Mouse (Mus musculus): ENCODE results near the gene Asl. TPM values are rescaled to one million over a fixed set of nuclear protein-coding genes. Genes with fewer than 3 reads are reported as not detected.
"Not testable (repeated sequence)": the region's sequence is repeated elsewhere in the genome, so short reads cannot be mapped to it uniquely, and the experiment has no call there.

Gene Asl
- polyA plus RNA-seq, 1 experiment from 2014 or later: 51.4 TPM

- H3K9me3 ChIP-seq: no peaks in the 10 kb centered on the region
- no peak overlapping the region for H3K9ac ChIP-seq
- H3K36me3 ChIP-seq: peaks cover 21% of the 10 kb centered on the region
- no peaks in the 10 kb centered on the region for H3K27me3 ChIP-seq (replicated peaks)
- ATAC-seq: no peak
- H3K4me3 ChIP-seq (replicated peaks): no peak overlapping the region
- H3K4me2 ChIP-seq (replicated peaks): no peak overlapping the region
- WGBS: 65% methylated on average over 7 of the region's 7 CpGs
- H3K4me1 ChIP-seq (replicated peaks): no peaks in the 10 kb centered on the region
- H3K27ac ChIP-seq: no peak overlapping the region
These were observed 15.2 kb upstream of the Asl start for GRCm38 (mm10) chr5:130044201-130044695.

- no peaks in the 10 kb centered on the region for H3K9me3 ChIP-seq
- no peak for ATAC-seq
- no peaks in the 10 kb centered on the region for H3K4me1 ChIP-seq (replicated peaks)
- peaks cover 21% of the 10 kb centered on the region for H3K36me3 ChIP-seq
- WGBS: 83% methylated on average over 3 of the region's 3 CpGs
- no peak overlapping the region for H3K27ac ChIP-seq
- no peak overlapping the region for H3K9ac ChIP-seq
- no peak overlapping the region for H3K4me2 ChIP-seq (replicated peaks)
- no peaks in the 10 kb centered on the region for H3K27me3 ChIP-seq (replicated peaks)
- H3K4me3 ChIP-seq (replicated peaks): no peak overlapping the region
These were observed 14.7 kb upstream of the Asl start for GRCm38 (mm10) chr5:130043741-130044140.

DNA sequence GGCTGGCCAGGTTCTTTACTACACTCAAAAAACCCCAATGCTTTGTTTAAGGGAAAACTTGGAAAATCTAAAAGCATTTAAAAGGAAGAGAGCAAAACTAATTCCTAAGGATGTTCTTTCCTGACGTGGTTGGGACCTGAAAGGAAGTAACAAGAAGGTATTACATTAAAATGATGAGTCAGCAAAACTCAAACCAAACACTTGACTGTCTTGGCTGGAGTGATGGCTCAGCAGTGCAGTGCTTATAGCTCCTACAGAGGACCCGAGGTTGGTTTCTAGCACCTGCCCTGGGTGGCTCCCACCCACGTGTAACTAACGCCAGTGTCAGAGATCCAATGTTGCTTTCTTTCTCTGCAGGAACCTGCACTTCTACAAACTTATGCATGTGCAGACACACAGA lies 12.2 kb upstream of the Asl start:
- H3K36me3 ChIP-seq: peaks cover 13% of the 10 kb centered on the region
- H3K27me3 ChIP-seq (replicated peaks): no peaks in the 10 kb centered on the region
- no peak overlapping the region for H3K4me3 ChIP-seq (replicated peaks)
- ATAC-seq: no peak
- H3K4me1 ChIP-seq (replicated peaks): no peaks in the 10 kb centered on the region
- H3K4me2 ChIP-seq (replicated peaks): no peak overlapping the region
- WGBS: 81% methylated on average over 4 of the region's 4 CpGs
- no peaks in the 10 kb centered on the region for H3K9me3 ChIP-seq
- no peak overlapping the region for H3K9ac ChIP-seq
- H3K27ac ChIP-seq: no peak overlapping the region

DNA sequence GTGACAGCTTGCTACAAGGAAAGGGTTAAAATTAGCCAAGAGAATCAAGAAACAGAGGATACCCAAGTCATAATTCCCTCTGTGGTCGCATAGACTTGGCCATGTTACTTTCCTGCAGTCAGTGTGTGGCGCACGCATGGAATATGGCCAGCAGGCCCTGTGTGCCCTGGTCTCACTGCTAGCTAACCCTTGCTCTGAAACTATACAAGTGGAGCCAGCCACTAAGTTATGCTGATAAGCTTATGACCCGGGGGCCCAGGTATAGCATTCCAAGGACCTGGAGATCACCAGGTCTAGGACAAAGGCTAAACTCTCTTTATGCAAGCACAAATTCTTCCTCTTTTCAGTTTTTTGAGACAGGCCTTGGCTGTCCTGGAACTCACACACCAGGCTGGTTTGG lies 11.8 kb upstream of the Asl start:
- no peaks in the 10 kb centered on the region for H3K4me1 ChIP-seq (replicated peaks)
- H3K27me3 ChIP-seq (replicated peaks): no peaks in the 10 kb centered on the region
- no peak overlapping the region for H3K27ac ChIP-seq
- 0 out of 2 replicates have a peak, but pooled peaks have one; percentile 37 for ATAC-seq
- no peak overlapping the region for H3K9ac ChIP-seq
- H3K4me2 ChIP-seq (replicated peaks): no peak overlapping the region
- peaks cover 13% of the 10 kb centered on the region for H3K36me3 ChIP-seq
- H3K4me3 ChIP-seq (replicated peaks): no peak overlapping the region
- H3K9me3 ChIP-seq: no peaks in the 10 kb centered on the region
- 88% methylated on average over 4 of the region's 4 CpGs for WGBS

DNA sequence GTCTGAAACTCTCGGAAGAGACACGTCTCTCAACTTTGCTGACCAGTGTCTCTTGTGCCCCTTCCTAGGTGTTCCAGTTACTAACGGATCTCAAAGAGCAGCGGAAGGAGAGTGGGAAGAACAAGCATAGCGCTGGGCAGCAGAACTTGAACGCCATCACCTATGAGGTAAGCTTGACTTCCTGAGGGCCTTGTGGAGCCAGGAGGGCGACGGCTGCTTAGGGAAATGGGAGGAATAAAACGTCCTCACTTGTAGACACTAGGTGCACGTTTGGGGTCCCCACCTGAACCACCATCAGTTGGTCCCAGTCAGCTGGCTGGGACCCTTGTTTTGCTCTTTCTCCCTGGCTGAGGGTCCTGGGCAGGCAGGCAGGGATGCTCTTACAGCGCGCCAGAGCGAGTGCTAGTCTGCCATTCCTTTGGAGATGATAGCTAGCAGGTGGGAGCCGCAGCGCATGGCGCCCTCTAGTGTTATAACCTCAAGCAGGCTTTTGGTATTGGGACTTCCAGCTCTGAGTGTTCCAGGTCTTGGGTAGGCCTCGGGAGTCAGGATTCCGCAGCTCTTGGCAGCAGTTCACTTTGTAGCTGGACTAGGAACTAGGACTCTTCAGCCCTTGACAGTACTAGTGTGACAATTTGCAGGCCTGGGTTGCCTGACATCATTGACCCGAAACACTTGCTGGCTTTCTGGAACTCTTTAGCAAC lies 8.9 kb upstream of the Asl start:
- Histone ChIP-seq H3K9ac (no peak overlapping the region), H3K9me3 (no peaks in the 10 kb centered on the region), H3K4me2 (replicated peaks) (no peak overlapping the region), H3K36me3 (peaks cover 10% of the 10 kb centered on the region), H3K4me3 (replicated peaks) (no peak overlapping the region), H3K27me3 (replicated peaks) (no peaks in the 10 kb centered on the region), H3K4me1 (replicated peaks) (no peaks in the 10 kb centered on the region), H3K27ac (no peak overlapping the region)
- peak; percentile 57 for ATAC-seq
- WGBS: 61% methylated on average over 19 of the region's 19 CpGs

GRCm38 (mm10) chr5:130036300-130036699 lies 7.3 kb upstream of the Asl start:
- H3K9ac ChIP-seq; ATAC-seq; H3K9me3 ChIP-seq; H3K4me3 ChIP-seq (replicated peaks); H3K36me3 ChIP-seq; H3K27ac ChIP-seq; H3K4me2 ChIP-seq (replicated peaks); H3K4me1 ChIP-seq (replicated peaks); H3K27me3 ChIP-seq (replicated peaks): not testable (repeated sequence)
- 63% methylated on average over 2 of the region's 2 CpGs for WGBS

GRCm38 (mm10) chr5:130033869-130034268 lies 4.8 kb upstream of the Asl start:
- Histone ChIP-seq H3K4me1 (replicated peaks) (peaks cover 6% of the 10 kb centered on the region), H3K4me2 (replicated peaks) (no peak overlapping the region), H3K27ac (no peak overlapping the region), H3K36me3 (no peaks in the 10 kb centered on the region; the same call in 1 of the 2 replicates), H3K4me3 (replicated peaks) (no peak overlapping the region), H3K9ac (no peak overlapping the region), H3K27me3 (replicated peaks) (no peaks in the 10 kb centered on the region), H3K9me3 (no peaks in the 10 kb centered on the region)
- no peak for ATAC-seq
- WGBS: 75% methylated on average over 2 of the region's 2 CpGs

GRCm38 (mm10) chr5:130031410-130032390 lies 2.7 kb upstream of the Asl start:
- H3K27me3 ChIP-seq (replicated peaks): no peaks in the 10 kb centered on the region
- H3K4me3 ChIP-seq (replicated peaks): no peak overlapping the region
- no peaks in the 10 kb centered on the region for H3K9me3 ChIP-seq
- H3K4me1 ChIP-seq (replicated peaks): peaks cover 6% of the 10 kb centered on the region
- H3K4me2 ChIP-seq (replicated peaks): no peak overlapping the region
- no peaks in the 10 kb centered on the region for H3K36me3 ChIP-seq
- H3K27ac ChIP-seq: no peak overlapping the region
- ATAC-seq: no peak
- H3K9ac ChIP-seq: no peak overlapping the region
- 90% methylated on average over 19 of the region's 19 CpGs for WGBS

DNA sequence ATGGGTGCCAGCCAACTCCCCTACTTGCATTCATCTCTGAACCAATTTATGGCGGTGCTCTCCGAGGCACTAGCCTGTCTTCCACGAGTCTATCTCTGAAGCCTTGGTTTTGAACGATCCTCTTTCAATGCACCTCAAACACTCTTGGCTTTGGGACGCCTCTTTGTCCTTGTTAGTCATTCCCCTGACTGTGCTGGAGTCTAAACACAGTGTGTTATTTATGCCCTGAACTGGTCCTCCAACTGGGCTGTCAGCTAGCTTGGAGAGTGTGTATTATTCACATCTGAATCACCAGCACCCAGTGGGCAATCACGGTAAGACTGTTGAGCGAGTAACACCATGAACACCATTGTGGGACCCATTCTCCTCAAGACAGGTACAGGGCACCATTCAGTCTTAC lies 1.4 kb downstream of the Asl start:
- no peaks in the 10 kb centered on the region for H3K9me3 ChIP-seq
- no peaks in the 10 kb centered on the region for H3K27me3 ChIP-seq (replicated peaks)
- H3K27ac ChIP-seq: no peak overlapping the region
- H3K4me1 ChIP-seq (replicated peaks): peaks cover 15% of the 10 kb centered on the region
- H3K4me3 ChIP-seq (replicated peaks): no peak overlapping the region
- H3K4me2 ChIP-seq (replicated peaks): no peak overlapping the region
- WGBS: 83% methylated on average over 7 of the region's 7 CpGs
- no peak for ATAC-seq
- no peak overlapping the region for H3K9ac ChIP-seq
- H3K36me3 ChIP-seq: no peaks in the 10 kb centered on the region

DNA sequence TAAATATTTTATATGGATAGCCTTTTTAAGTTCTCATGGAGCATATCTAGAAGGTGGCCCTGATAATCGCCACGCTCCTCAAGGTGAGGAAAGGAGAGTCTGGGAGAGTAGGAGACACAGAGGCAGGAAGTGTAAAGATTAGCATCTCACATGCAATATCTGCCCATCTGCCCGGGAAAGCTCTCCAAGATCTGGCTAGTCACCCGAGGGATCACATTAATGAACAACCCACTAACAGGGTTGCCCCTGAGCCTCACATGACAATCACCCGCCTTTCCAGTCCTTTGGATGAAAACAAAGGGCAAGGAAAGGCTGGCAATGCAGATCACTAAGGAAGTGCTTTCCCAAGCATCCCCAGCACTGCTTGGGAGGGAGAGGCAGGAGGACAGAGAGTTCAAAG lies 1.9 kb downstream of the Asl start:
- Histone ChIP-seq H3K27ac (no peak overlapping the region), H3K9ac (no peak overlapping the region), H3K27me3 (replicated peaks) (no peaks in the 10 kb centered on the region), H3K4me3 (replicated peaks) (no peak overlapping the region), H3K4me2 (replicated peaks) (no peak overlapping the region), H3K36me3 (no peaks in the 10 kb centered on the region), H3K9me3 (no peaks in the 10 kb centered on the region), H3K4me1 (replicated peaks) (peaks cover 15% of the 10 kb centered on the region)
- no peak for ATAC-seq
- 71% methylated on average over 5 of the region's 5 CpGs for WGBS

GRCm38 (mm10) chr5:130023767-130024539 lies 5.1 kb downstream of the Asl start:
- peaks cover 16% of the 10 kb centered on the region; the same call in 1 of the 2 replicates for H3K4me1 ChIP-seq (replicated peaks)
- under 1% methylated on average over 32 of the region's 32 CpGs for WGBS
- H3K9ac ChIP-seq: peak overlapping the region; percentile 63
- no peaks in the 10 kb centered on the region for H3K27me3 ChIP-seq (replicated peaks)
- no peaks in the 10 kb centered on the region for H3K9me3 ChIP-seq
- H3K4me2 ChIP-seq (replicated peaks): peak overlapping the region; percentile 93
- peak overlapping the region; percentile 61 for H3K4me3 ChIP-seq (replicated peaks)
- peak; percentile 96 for ATAC-seq
- peak overlapping the region; percentile 80 for H3K27ac ChIP-seq
- H3K36me3 ChIP-seq: no peaks in the 10 kb centered on the region

Data from intestine, embryonic 15.5 days (tissue).